Mouse (Mus musculus) embryonic facial prominence, embryonic 11.5 days (tissue): ENCODE data around the gene Gkn1. TPM values are rescaled to one million over a fixed set of nuclear protein-coding genes. Genes with fewer than 3 reads are reported as not detected.

Source experiments
- ATAC-seq: fragments of 200-750 bp; cut with Nextera tagmentation; replicated peaks from 2 replicates; pipeline ENCODE4 v1.8.0; 2017; ENCODE audit warnings: low read depth; ENCODE audit not compliant: insufficient number of reproducible peaks, low FRiP score, low TSS enrichment
- DNase-seq: peaks from one replicate; pipeline ENCODE4 v3.0.0-alpha.2; 2015; ENCODE audit warnings: low spot score
- H3K27ac ChIP-seq: fragments of 300-500 bp; sonication (generic); replicated peaks from 2 replicates; pipeline ENCODE4 v1.5.1; 2014; ENCODE audit warnings: mild to moderate bottlenecking, low read depth, low read length, control low read depth
- H3K27me3 ChIP-seq: fragments of 300-500 bp; sonication (generic); 2 replicates; pipeline ENCODE4 v1.6.1; 2014; ENCODE audit warnings: mild to moderate bottlenecking, low read length, moderate library complexity, mixed read lengths; ENCODE audit not compliant: control insufficient read depth, insufficient read depth
- H3K36me3 ChIP-seq: fragments of 300-500 bp; sonication (generic); replicated peaks from 2 replicates; pipeline ENCODE4 v1.6.1; 2014; ENCODE audit warnings: low read depth, mild to moderate bottlenecking, low read length, moderate library complexity, mixed read lengths; ENCODE audit not compliant: control insufficient read depth, insufficient read depth
- H3K4me1 ChIP-seq: fragments of 300-500 bp; sonication (generic); 2 replicates; pipeline ENCODE4 v1.6.1; 2014; ENCODE audit warnings: low read length, mixed read lengths; ENCODE audit not compliant: control insufficient read depth, insufficient read depth
- H3K4me2 ChIP-seq: fragments of 300-500 bp; sonication (generic); 2 replicates; pipeline ENCODE4 v1.6.1; 2014; ENCODE audit warnings: low read depth, mild to moderate bottlenecking, control low read depth, low read length, moderate library complexity
- H3K4me3 ChIP-seq: fragments of 300-500 bp; sonication (generic); 2 replicates; pipeline ENCODE4 v1.5.1; 2014; ENCODE audit warnings: low read depth, low read length, control low read depth
- H3K9ac ChIP-seq: fragments of 300-500 bp; sonication (generic); replicated peaks from 2 replicates; pipeline ENCODE4 v1.6.1; 2014; ENCODE audit warnings: mild to moderate bottlenecking, control low read depth, low read length
- H3K9me3 ChIP-seq: fragments of 300-500 bp; sonication (generic); replicated peaks from 2 replicates; pipeline ENCODE4 v1.6.1; 2016; ENCODE audit warnings: mild to moderate bottlenecking, low read length, inconsistent platforms, mixed read lengths; ENCODE audit not compliant: control insufficient read depth
- WGBS: fragments of 180-500 bp; shearing (Covaris S2); extraction: QIAGEN DNeasy Blood & Tissue Kit; methylation state at CpG from one replicate; pipeline ENCODE4 v1.1.7; 2014; 5-methylcytosine and 5-hydroxymethylcytosine counted together
- polyA plus RNA-seq: library from polyadenylated mRNA; unstranded; fragments of >200 nt; fragmentation: Nextera tagmentation; extraction: Ambion mirVana; gene quantifications from 2 replicates; pipeline ENCODE4 v1.2.1, GENCODE M21; 2014

Gkn1 gene
- not detected in 2 replicates for polyA plus RNA-seq

DNA sequence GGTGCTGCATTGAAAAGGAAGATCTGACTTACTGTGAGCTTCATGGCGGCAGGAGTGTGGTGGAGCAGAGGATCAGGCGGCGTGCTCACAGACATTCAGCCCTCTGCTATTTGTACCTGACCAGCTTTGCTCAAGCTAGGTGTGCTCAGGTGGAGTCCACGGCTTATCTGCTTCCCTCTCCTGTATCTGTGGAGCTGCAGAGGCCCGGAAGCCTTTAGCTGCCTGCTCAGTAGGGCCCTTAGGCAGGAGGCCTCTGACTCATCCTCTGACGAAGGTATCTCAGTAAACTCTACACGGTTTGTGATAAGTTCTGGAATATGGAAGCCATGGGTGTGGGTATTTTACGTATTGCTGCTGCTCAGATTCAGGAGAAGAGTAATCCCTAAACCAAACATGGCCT is at the start of gene Gkn1:
Gkn1 (minus strand) TSS at position 114 of the 400 bp plus-strand sequence.
- ATAC-seq (no peak), DNase-seq (no peak)
- Histone ChIP-seq H3K9ac (no peak within 1 kb of the TSS), H3K27me3 (no peaks in the 10 kb centered on the region), H3K4me1 (no peaks in the 10 kb centered on the region), H3K27ac (no peak within 1 kb of the TSS), H3K36me3 (no peaks in the 10 kb centered on the region), H3K9me3 (no peaks in the 10 kb centered on the region), H3K4me2 (no peak within 1 kb of the TSS), H3K4me3 (no peak within 1 kb of the TSS)
- WGBS = 92% methylated on average over 8 of the region's 8 CpGs

DNA sequence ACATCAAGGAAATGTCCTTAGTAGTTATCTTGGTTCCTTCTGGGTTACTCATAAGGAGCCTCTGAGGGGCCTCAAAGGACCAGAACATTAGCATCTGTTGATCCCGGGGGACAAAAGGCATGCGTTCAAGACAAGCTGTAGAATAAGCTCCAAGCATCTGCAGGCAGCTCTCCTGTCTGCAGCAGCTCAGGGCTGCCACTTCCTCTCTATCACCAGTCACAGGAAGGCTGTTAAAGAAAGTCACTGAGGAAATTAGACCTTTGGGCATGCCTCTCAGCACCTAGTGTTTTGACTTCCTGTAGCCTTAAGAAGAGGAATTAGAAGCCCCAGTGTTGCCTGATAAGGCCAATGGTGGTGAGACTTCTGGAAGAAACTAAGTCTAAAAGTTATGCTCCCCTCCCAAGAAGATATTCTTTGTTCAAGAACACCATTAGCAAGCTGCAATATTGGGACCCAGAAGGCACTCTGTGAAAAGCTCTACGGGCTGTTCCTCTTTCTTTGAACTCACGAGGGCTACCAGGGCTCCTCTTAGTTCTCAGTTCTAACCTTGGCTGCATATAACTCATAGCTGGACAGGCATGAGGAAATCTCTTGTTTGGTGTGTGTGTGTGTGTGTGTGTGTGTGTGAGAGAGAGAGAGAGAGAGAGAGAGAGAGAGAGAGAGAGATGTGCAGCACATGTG is 49.3 kb upstream of the Gkn1 start:
- Histone ChIP-seq H3K36me3 (no peaks in the 10 kb centered on the region), H3K9ac (no peak overlapping the region), H3K4me1 (no peaks in the 10 kb centered on the region), H3K9me3 (no peaks in the 10 kb centered on the region), H3K4me3 (no peak overlapping the region), H3K27ac (no peak overlapping the region), H3K4me2 (no peak overlapping the region), H3K27me3 (no peaks in the 10 kb centered on the region)
- no peak for ATAC-seq
- no peak for DNase-seq
- 67% methylated on average over 4 of the region's 4 CpGs for WGBS

DNA sequence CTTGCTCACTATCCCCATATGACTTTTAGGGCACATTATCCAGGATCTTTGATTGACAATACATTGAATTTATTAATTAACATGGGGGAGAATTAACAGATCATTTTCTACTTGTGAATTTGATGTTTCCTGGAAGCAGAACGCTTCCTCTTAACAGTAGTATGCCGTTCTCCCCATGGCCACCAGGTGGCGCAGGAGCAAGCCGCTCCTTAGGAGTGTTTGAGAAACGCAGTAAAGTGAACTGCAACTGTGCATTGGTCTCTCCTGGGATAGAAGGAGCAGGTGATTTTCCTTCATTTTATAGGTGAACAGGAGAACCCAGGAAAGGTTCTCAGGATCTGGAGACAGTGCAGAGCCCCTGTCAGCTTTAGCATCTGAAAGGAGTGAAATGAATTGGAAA is 48.4 kb upstream of the Gkn1 start:
- ATAC-seq (no peak), DNase-seq (peak; percentile 83)
- Histone ChIP-seq H3K9me3 (no peaks in the 10 kb centered on the region), H3K4me1 (no peaks in the 10 kb centered on the region), H3K4me2 (no peak overlapping the region), H3K4me3 (no peak overlapping the region), H3K27me3 (no peaks in the 10 kb centered on the region), H3K27ac (no peak overlapping the region), H3K36me3 (no peaks in the 10 kb centered on the region), H3K9ac (no peak overlapping the region)
- WGBS = 0% methylated on average over 5 of the region's 5 CpGs

DNA sequence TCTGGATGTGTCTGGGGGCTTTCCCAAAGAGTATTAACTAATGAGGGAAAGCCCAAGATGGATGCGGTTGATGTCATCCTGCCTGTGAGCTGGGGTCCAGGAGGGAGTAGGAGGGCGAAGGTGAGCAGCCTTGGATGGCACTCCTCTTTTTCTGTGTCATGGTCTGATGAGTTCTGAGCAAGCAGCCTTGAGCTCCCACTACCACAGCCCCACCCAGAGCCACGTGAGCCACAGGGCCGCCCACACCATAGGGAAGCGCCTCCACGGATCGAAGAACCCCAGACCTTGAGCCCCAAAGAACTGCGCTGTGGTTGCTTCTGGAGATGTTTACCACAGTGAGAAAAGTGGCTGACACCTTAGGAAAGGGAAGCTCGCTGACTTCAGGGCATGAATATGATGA is 44.0 kb upstream of the Gkn1 start:
- WGBS = 89% methylated on average over 9 of the region's 9 CpGs
- Histone ChIP-seq H3K27me3 (no peaks in the 10 kb centered on the region), H3K9me3 (no peaks in the 10 kb centered on the region), H3K27ac (no peak overlapping the region), H3K4me1 (no peaks in the 10 kb centered on the region), H3K9ac (no peak overlapping the region), H3K4me3 (no peak overlapping the region), H3K36me3 (no peaks in the 10 kb centered on the region), H3K4me2 (no peak overlapping the region)
- DNase-seq (no peak), ATAC-seq (no peak)

DNA sequence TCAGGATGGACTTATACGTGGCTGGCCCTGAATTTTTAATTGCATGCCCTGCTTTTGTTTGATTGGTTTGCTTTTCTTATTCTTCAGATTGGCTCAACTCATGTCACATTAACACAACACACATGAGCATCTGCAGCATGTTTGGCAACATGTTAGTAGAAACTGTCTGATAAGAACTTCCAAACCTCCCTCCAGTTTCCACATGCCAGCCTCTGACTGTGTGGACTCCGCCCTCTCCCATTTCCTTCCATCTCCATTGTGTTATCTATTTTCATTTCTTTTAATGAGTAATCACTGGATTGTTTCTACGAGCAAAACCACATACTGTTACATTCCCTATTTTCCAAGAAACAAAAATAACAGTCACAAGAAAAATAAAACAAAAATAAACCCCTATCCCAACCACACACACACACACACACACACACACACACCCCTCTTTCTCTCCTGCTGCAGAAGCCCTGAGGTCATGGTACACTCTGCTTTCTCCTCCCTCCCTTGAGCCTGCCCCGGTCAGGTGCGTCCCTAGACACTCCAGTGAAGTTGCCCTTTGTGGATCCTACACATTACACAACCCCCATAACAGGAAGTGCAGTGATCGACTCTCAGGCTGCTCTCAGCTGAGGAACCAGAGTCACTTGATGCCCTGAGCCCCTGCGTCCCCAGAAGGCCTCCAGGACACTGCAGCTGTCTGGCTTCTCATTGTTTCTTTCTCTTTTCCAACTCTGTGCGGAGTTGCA is 42.9 kb upstream of the Gkn1 start:
- Histone ChIP-seq H3K4me2 (no peak overlapping the region), H3K9ac (no peak overlapping the region), H3K9me3 (no peaks in the 10 kb centered on the region), H3K4me1 (no peaks in the 10 kb centered on the region), H3K27ac (no peak overlapping the region), H3K36me3 (no peaks in the 10 kb centered on the region), H3K4me3 (no peak overlapping the region), H3K27me3 (no peaks in the 10 kb centered on the region)
- DNase-seq = no peak
- 63% methylated on average over 8 of the region's 8 CpGs for WGBS
- ATAC-seq = no peak

DNA sequence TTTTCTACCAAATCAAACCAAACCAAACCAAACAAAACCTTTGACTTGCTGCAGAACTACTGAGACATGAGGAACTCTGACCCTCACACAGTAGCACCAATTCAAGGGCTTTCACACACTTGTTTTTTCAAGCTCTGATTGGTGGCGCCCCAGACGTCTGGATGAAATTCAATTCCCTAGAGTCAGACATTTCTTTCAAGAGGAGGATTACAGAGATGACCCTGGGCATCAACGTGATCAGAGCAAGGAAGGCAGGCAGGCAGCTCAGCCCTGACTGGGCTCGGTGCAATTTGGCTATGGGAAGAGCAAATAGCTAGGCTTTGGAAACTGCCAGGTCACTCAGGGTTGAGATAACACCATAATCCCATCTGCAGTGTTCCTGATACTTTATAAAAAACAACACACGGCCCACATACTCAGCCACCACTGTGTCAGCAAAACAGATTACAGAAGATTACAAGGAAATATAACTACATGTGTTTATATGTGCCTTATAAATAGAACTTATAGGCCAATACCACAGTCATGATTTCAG is 38.8 kb upstream of the Gkn1 start:
- no peak overlapping the region for H3K27ac ChIP-seq
- H3K4me2 ChIP-seq = no peak overlapping the region

DNA sequence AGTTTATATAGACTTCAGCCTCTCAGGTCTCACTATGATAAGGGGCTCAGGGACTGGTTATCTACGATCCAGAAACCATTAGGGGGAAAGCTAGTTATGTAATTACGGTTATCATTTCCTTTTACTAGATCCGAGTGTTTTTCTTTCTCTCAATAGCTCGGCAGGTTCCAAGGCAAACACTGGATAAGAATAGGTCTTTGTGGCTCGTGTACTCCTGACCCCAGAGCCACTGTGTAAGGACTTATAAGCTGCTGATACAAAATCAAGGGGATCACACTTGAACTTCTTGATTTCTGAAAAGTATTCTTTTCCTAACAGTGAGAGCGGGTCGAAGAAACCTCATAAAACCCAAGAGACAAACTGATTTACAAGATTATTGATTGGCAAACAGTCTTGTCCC is 38.1 kb upstream of the Gkn1 start, which contains the start of gene Gkn3:
Gkn3 (minus strand) TSS at position 59 of the 400 bp plus-strand sequence.
- DNase-seq (no peak), ATAC-seq (no peak)
- Histone ChIP-seq H3K27me3 (0 out of 2 replicates have a peak, but pooled peaks cover 2% of the 10 kb centered on the region), H3K4me3 (no peak within 1 kb of the TSS), H3K9me3 (no peaks in the 10 kb centered on the region), H3K4me2 (no peak within 1 kb of the TSS), H3K9ac (no peak within 1 kb of the TSS), H3K4me1 (no peaks in the 10 kb centered on the region; the same call in none of the 2 replicates), H3K27ac (no peak within 1 kb of the TSS), H3K36me3 (no peaks in the 10 kb centered on the region)
- WGBS = 40% methylated on average over 7 of the region's 7 CpGs

More for the DNA sequence above, 38.8 kb upstream of the Gkn1 start:
- Histone ChIP-seq H3K27me3 (no peaks in the 10 kb centered on the region), H3K4me3 (no peak overlapping the region), H3K36me3 (no peaks in the 10 kb centered on the region), H3K9me3 (no peaks in the 10 kb centered on the region), H3K9ac (no peak overlapping the region), H3K4me1 (no peaks in the 10 kb centered on the region; the same call in none of the 2 replicates)
- DNase-seq (peak; percentile 26), ATAC-seq (no peak)
- 16% methylated on average over 5 of the region's 5 CpGs for WGBS

DNA sequence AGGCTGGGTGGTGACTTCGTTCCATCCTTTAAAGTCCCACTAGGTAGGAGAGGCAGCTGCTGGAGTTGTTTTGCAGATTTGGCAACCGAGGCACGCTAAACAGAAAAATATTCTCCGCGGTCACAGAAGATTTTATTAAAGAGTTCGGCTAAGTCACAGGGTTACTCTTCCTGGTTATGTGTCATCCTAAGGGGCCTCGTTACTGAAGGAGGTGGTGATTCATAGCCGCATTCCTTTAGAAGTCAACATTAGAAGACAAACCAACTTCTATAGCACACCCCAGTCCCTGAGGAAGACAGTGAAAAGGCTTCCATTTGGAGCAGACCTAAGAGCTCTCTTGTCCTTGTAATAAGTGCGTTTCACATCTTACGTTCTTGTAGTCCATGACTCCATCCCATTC is 35.9 kb upstream of the Gkn1 start:
- Histone ChIP-seq H3K36me3 (no peaks in the 10 kb centered on the region), H3K27me3 (peaks cover 4% of the 10 kb centered on the region; the same call in 1 of the 2 replicates), H3K4me2 (no peak overlapping the region), H3K27ac (no peak overlapping the region), H3K9ac (no peak overlapping the region), H3K4me3 (no peak overlapping the region), H3K4me1 (no peaks in the 10 kb centered on the region; the same call in none of the 2 replicates), H3K9me3 (no peaks in the 10 kb centered on the region)
- ATAC-seq (no peak), DNase-seq (no peak)
- 85% methylated on average over 10 of the region's 10 CpGs for WGBS
